Mouse (Mus musculus): ENCODE measurements around the gene Isg20l2.
A peak's percentile ranks its signal among the peaks of the same experiment; 100 is the strongest.

Isg20l2 gene

GRCm38 (mm10) chr3:87974381-87974987, 44.4 kb downstream of the Isg20l2 start:
- DNase-seq (ENCODE audit: low spot score): no peak

- no peak for DNase-seq (ENCODE audit: low spot score)
Observed at GRCm38 (mm10) chr3:87979493-87979892, 49.4 kb downstream of the Isg20l2 start.

- no peak for DNase-seq (ENCODE audit: low spot score)
Observed at GRCm38 (mm10) chr3:87980085-87980484, 50.0 kb downstream of the Isg20l2 start.

GRCm38 (mm10) chr3:87980728-87981127, 50.6 kb downstream of the Isg20l2 start:
- DNase-seq (ENCODE audit: low spot score): no peak

- DNase-seq (ENCODE audit: low spot score): peak; percentile 48
Observed at GRCm38 (mm10) chr3:87981214-87981760, 51.2 kb downstream of the Isg20l2 start.

- DNase-seq (ENCODE audit: low spot score): peak; percentile 83
Observed at GRCm38 (mm10) chr3:87981894-87982835, 52.1 kb downstream of the Isg20l2 start.

- DNase-seq (ENCODE audit: low spot score): peak; percentile 88
Observed at GRCm38 (mm10) chr3:87982836-87983601, 52.9 kb downstream of the Isg20l2 start.

- no peak for DNase-seq (ENCODE audit: low spot score)
Observed at GRCm38 (mm10) chr3:87983627-87984026, 53.5 kb downstream of the Isg20l2 start.

GRCm38 (mm10) chr3:87984094-87984493, 54.0 kb downstream of the Isg20l2 start:
- no peak for DNase-seq (ENCODE audit: low spot score)

GRCm38 (mm10) chr3:87985505-87986320, 55.6 kb downstream of the Isg20l2 start:
- DNase-seq (ENCODE audit: low spot score): no peak

GRCm38 (mm10) chr3:87986868-87987267, 56.8 kb downstream of the Isg20l2 start:
- DNase-seq (ENCODE audit: low spot score): peak; percentile 95

GRCm38 (mm10) chr3:87987633-87988032, 57.5 kb downstream of the Isg20l2 start:
- DNase-seq (ENCODE audit: low spot score): no peak

GRCm38 (mm10) chr3:87988068-87988467, 58.0 kb downstream of the Isg20l2 start:
- no peak for DNase-seq (ENCODE audit: low spot score)

- no peak for DNase-seq (ENCODE audit: low spot score)
Observed at GRCm38 (mm10) chr3:87989935-87990334, 59.8 kb downstream of the Isg20l2 start.

Data from lung, postnatal 25 days (tissue).